Mouse (Mus musculus) kidney, postnatal 0 days (tissue): ENCODE results near the gene Eif2s1. TPM values are rescaled to one million over a fixed set of nuclear protein-coding genes. Genes with fewer than 3 reads are reported as not detected.

Experiments used
- ATAC-seq: fragments of 200-750 bp; cut with Nextera tagmentation; replicated peaks from 2 replicates; pipeline ENCODE4 v1.8.0; 2017; ENCODE audit warnings: low read depth, moderate number of reproducible peaks, moderate TSS enrichment, moderate library complexity; ENCODE audit not compliant: low FRiP score
- DNase-seq: peaks from one replicate; pipeline ENCODE4 v3.0.0-alpha.2; 2016; ENCODE audit warnings: low spot score
- H3K27ac ChIP-seq: fragments of 300-500 bp; sonication (generic); 2 replicates; pipeline ENCODE4 v1.5.1; 2014; ENCODE audit warnings: mild to moderate bottlenecking
- H3K27me3 ChIP-seq: fragments of 300-500 bp; sonication (generic); 2 replicates; pipeline ENCODE4 v1.6.1; 2014; ENCODE audit warnings: low read length, mixed read lengths; ENCODE audit not compliant: insufficient read depth
- H3K36me3 ChIP-seq: fragments of 300-500 bp; sonication (generic); 2 replicates; pipeline ENCODE4 v1.6.1; 2014; ENCODE audit warnings: low read length, mixed read lengths; ENCODE audit not compliant: insufficient read depth
- H3K4me1 ChIP-seq: fragments of 300-500 bp; sonication (generic); replicated peaks from 2 replicates; pipeline ENCODE4 v1.6.1; 2014; ENCODE audit warnings: antibody characterized with exemption, low read length, mixed read lengths; ENCODE audit not compliant: insufficient read depth
- H3K4me2 ChIP-seq: fragments of 300-500 bp; sonication (generic); 2 replicates; pipeline ENCODE4 v1.6.1; 2014; ENCODE audit warnings: mild to moderate bottlenecking, low read length, moderate library complexity, mixed read lengths
- H3K4me3 ChIP-seq: fragments of 300-500 bp; sonication (generic); replicated peaks from 2 replicates; pipeline ENCODE4 v1.5.1; 2014; ENCODE audit warnings: low read depth, low read length
- H3K9ac ChIP-seq: fragments of 300-500 bp; sonication (generic); 2 replicates; pipeline ENCODE4 v1.6.1; 2014; ENCODE audit warnings: low read depth, low read length
- H3K9me3 ChIP-seq: fragments of 300-500 bp; sonication (generic); replicated peaks from 2 replicates; pipeline ENCODE4 v1.6.1; 2016; ENCODE audit warnings: low read length, inconsistent platforms, mixed read lengths
- CTCF ChIP-seq: IDR thresholded peaks from 2 replicates; pipeline ENCODE4 v1.5.1; 2016; ENCODE audit warnings: antibody characterized with exemption, low read depth, mild to moderate bottlenecking, moderate library complexity
- WGBS: fragments of 180-500 bp; shearing (Covaris S2); extraction: QIAGEN DNeasy Blood & Tissue Kit; methylation state at CpG from one replicate; pipeline ENCODE4 v1.1.7; 2014; 5-methylcytosine and 5-hydroxymethylcytosine counted together
- polyA plus RNA-seq: library from polyadenylated mRNA; unstranded; fragments of >200 nt; fragmentation: Nextera tagmentation; extraction: Ambion mirVana; gene quantifications from 2 replicates; pipeline ENCODE4 v1.2.1, GENCODE M21; 2015

Gene Eif2s1
- polyA plus RNA-seq, 1 experiment from 2014 or later = 151 TPM

- TF ChIP-seq CTCF = no peak
- Histone ChIP-seq H3K27me3 (peaks cover 10% of the 10 kb centered on the region), H3K4me1 (peaks cover 10% of the 10 kb centered on the region), H3K27ac (no peak overlapping the region), H3K36me3 (no peaks in the 10 kb centered on the region), H3K4me3 (peak overlapping the region; percentile 38), H3K4me2 (peak overlapping the region; percentile 80), H3K9me3 (no peaks in the 10 kb centered on the region), H3K9ac (0 out of 2 replicates have a peak overlapping the region, but pooled peaks have one; percentile 40)
- no peak for ATAC-seq
- DNase-seq = no peak
- 15% methylated on average over 16 of the region's 16 CpGs for WGBS
Measured at GRCm38 (mm10) chr12:78910684-78911461, 49.3 kb downstream of the Eif2s1 start.

GRCm38 (mm10) chr12:78911707-78912417 is 50.2 kb downstream of the Eif2s1 start:
- Histone ChIP-seq H3K4me3 (peak overlapping the region; percentile 38), H3K4me2 (peak overlapping the region; percentile 80), H3K4me1 (peaks cover 10% of the 10 kb centered on the region), H3K9ac (peak overlapping the region; percentile 40; the same call in 1 of the 2 replicates), H3K27ac (no peak overlapping the region), H3K36me3 (no peaks in the 10 kb centered on the region), H3K27me3 (peaks cover 10% of the 10 kb centered on the region), H3K9me3 (no peaks in the 10 kb centered on the region)
- no peak for TF ChIP-seq CTCF
- WGBS = 2% methylated on average over 37 of the region's 37 CpGs
- ATAC-seq (no peak), DNase-seq (no peak)

GRCm38 (mm10) chr12:78914458-78914857 is 52.8 kb downstream of the Eif2s1 start:
- 90% methylated on average over 4 of the region's 4 CpGs for WGBS
- no peak overlapping the region for H3K4me2 ChIP-seq
- H3K36me3 ChIP-seq = no peaks in the 10 kb centered on the region
- ATAC-seq (no peak), DNase-seq (no peak)
- no peak overlapping the region for H3K9ac ChIP-seq
- H3K27ac ChIP-seq = no peak overlapping the region
- H3K4me1 ChIP-seq = peaks cover 10% of the 10 kb centered on the region
- H3K4me3 ChIP-seq = no peak overlapping the region
- peaks cover 10% of the 10 kb centered on the region for H3K27me3 ChIP-seq
- no peaks in the 10 kb centered on the region for H3K9me3 ChIP-seq
- TF ChIP-seq CTCF = no peak

GRCm38 (mm10) chr12:78915561-78915960 is 53.9 kb downstream of the Eif2s1 start:
- H3K27me3 ChIP-seq = peaks cover 5% of the 10 kb centered on the region
- ATAC-seq (no peak), DNase-seq (no peak)
- H3K27ac ChIP-seq = no peak overlapping the region
- no peak overlapping the region for H3K9ac ChIP-seq
- no peak overlapping the region for H3K4me2 ChIP-seq
- no peak overlapping the region for H3K4me3 ChIP-seq
- WGBS = 76% methylated on average over 3 of the region's 3 CpGs
- H3K9me3 ChIP-seq = no peaks in the 10 kb centered on the region
- no peaks in the 10 kb centered on the region for H3K36me3 ChIP-seq
- no peak for TF ChIP-seq CTCF
- H3K4me1 ChIP-seq = peaks cover 10% of the 10 kb centered on the region

GRCm38 (mm10) chr12:78916278-78916677 is 54.7 kb downstream of the Eif2s1 start:
- H3K4me1 ChIP-seq = peaks cover 10% of the 10 kb centered on the region; the same call in 1 of the 2 replicates
- no peak for DNase-seq
- H3K9me3 ChIP-seq = no peaks in the 10 kb centered on the region
- no peak overlapping the region for H3K9ac ChIP-seq
- H3K36me3 ChIP-seq = no peaks in the 10 kb centered on the region
- H3K27ac ChIP-seq = no peak overlapping the region
- no peak overlapping the region for H3K4me2 ChIP-seq
- 79% methylated on average over 3 of the region's 3 CpGs for WGBS
- no peak for ATAC-seq
- H3K4me3 ChIP-seq = no peak overlapping the region
- TF ChIP-seq CTCF = peak; percentile 36; the same call in 1 of the 2 replicates
- H3K27me3 ChIP-seq = no peaks in the 10 kb centered on the region

GRCm38 (mm10) chr12:78918227-78919078 is 56.8 kb downstream of the Eif2s1 start:
- Histone ChIP-seq H3K9ac (no peak overlapping the region), H3K27me3 (no peaks in the 10 kb centered on the region), H3K4me1 (no peaks in the 10 kb centered on the region), H3K36me3 (no peaks in the 10 kb centered on the region), H3K9me3 (no peaks in the 10 kb centered on the region), H3K27ac (no peak overlapping the region), H3K4me3 (no peak overlapping the region), H3K4me2 (peak overlapping the region; percentile 36; the same call in 1 of the 2 replicates)
- ATAC-seq (peak; percentile 23; the same call in 1 of the 2 replicates), DNase-seq (peak; percentile 93)
- 10% methylated on average over 10 of the region's 11 CpGs for WGBS
- TF ChIP-seq CTCF = peak; percentile 90
